Mouse (Mus musculus): ENCODE data around the gene Brinp1.
"Not testable (repeated sequence)": the region's sequence is repeated elsewhere in the genome, so short reads cannot be mapped to it uniquely, and the experiment has no call there.

Gene Brinp1

DNA sequence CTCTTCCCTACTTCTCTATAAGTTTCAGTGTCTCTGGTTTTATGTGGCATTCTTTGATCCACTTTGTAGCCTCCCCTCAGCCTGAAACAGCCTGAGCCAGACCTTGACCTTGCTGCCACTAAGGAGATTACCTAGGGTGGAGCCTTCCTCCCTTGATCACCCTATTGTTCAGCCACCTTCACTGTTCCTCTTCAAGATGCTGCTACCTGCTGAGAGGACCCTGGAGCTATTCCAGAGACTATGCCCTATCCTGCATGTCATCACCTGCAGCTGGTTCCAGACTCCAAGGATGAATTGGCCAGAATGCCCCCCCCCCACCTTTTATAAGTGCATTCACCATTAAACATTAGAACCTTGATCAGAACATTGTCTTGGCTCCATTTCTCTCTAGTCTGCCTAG is 140.2 kb downstream of the Brinp1 start:
- not testable (repeated sequence) for DNase-seq (ENCODE audit: low spot score in 2 of 2)

- no peak for DNase-seq (ENCODE audit: low spot score in 2 of 2)
These were observed 147.7 kb downstream of the Brinp1 start for GRCm38 (mm10) chr4:68806502-68806901.

- no peak for DNase-seq (ENCODE audit: low spot score in 2 of 2)
These were observed 152.0 kb downstream of the Brinp1 start for GRCm38 (mm10) chr4:68801923-68802855.

DNA sequence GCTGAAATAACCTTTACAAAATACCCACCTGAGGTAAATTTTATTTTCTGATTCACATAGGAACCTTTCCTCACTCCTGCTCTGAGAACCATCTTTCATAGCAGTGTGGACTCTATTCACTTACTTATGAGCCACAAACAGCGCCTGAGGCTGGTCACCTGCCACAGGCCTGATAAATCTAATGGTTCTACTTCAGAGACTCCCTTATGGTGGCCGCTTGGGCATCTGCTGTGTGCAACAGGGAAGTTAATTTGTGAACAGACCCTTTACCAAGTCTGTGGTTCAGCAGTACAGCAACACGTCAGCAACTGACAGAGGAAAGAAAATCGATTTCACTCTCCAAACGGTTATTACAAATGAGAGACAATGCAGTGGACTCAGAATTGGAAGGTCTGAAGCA is 164.2 kb downstream of the Brinp1 start:
- DNase-seq (ENCODE audit: low spot score in 2 of 2): no peak

GRCm38 (mm10) chr4:68788477-68788999 is 165.7 kb downstream of the Brinp1 start:
- no peak for DNase-seq (ENCODE audit: low spot score in 2 of 2)

DNA sequence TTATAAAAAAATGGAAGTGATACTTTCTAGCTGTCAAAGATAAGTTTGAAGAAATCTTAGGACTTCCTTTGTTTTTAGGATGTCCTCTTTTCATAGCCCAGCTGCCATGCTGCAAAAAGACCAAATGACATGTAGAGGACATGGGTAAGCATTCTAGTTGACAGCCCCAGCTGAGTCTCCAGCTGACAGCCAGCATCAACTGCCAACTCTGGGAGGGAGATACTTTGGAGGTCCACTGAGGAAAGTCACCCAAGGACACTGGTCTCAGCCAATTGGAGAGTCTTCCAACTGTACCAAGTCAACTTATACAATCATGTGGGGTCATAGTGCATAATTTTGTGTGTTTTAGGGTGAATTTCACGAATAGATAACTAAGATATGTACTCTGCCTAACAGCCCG is 166.6 kb downstream of the Brinp1 start:
- no peak for DNase-seq (ENCODE audit: low spot score in 2 of 2)

DNA sequence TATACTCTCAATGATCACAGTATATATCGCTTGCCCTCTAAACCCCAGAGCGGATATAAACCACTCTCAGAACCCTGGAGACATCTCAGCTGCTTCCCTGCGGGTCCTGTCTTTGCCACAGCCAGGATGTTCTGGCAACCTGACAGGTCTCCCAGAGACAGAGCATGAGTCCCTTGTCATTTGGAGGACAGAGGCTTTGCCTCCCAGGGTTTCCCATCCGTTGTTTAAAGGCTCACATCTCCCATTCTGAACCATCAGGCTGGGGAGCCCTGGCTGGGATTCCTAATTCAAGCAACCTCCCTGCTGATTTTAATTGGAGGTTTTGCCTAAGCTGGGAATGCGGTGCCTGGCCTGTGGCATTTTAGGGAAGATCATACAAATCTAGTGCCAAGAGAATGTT is 185.9 kb downstream of the Brinp1 start:
- no peak for DNase-seq (ENCODE audit: low spot score in 2 of 2)

- DNase-seq (ENCODE audit: low spot score in 2 of 2): no peak
These were observed 186.8 kb downstream of the Brinp1 start for GRCm38 (mm10) chr4:68767393-68767792.

DNA sequence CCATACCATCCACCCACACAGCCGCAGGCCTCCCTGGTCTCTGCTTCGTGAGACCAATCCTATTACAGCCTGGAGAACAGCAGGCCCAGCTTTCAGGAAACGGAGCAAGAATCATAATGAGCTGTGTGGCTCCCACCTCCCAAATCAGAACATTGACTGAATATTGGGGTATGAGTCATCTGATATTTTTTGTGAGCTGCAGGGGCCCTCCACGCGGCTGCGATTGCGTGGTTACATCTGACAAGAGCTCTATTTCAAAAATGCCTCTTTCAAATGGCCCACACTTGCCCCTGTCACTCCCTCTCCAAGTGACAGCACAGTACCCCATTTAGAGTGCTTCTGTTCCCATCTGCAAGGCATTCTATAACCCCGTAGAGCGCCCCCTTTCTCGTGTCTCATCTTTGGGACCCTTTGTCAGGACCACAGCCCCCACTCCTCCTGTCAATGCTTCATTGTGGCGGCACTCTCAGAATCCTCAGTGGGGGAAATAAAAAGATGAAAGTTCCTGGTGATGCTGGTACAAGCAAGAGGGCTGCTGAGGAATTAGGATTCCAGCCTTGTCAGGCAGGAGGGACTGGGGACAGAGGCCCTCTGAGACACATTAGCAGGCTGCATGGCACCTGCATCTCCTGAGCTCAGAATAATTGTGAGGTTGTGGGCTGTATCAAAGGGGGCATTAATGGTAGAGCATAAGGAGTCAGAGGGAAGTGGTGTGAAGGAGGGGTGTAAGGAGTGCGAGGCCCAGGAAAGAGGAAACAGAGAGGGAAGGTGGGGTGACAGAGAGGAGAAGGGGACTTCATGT is 188.2 kb downstream of the Brinp1 start:
- no peak for DNase-seq (ENCODE audit: low spot score in 2 of 2)

- no peak for DNase-seq (ENCODE audit: low spot score in 2 of 2)
These were observed 189.3 kb downstream of the Brinp1 start for GRCm38 (mm10) chr4:68764937-68765336.

DNA sequence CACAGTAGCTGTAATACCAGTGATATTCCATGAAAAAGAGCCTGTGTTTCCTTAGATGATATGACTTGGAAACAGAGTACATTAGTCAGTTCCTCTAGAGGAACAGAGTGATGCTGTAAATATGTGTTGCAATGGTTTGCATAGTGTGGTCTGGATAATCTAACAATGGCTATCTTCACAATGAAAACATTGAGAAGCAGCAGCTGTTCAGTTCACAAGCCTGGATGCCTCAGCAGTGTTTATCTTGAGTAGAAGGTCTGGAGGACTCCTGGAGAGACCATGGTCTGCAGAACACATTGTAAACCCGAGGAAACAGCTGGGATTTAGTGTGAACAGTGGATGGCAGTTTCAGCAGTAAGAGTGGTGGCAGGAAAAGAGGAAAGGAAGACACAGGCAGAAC is 233.2 kb downstream of the Brinp1 start:
- DNase-seq (ENCODE audit: low spot score in 2 of 2): no peak

Data from spleen, postnatal 36 days (tissue).